Mouse (Mus musculus) embryonic facial prominence, embryonic 10.5 days (tissue): ENCODE measurements around the gene Utrn. TPM values are rescaled to one million over a fixed set of nuclear protein-coding genes. Genes with fewer than 3 reads are reported as not detected.

Experiments
- DNase-seq: peaks from one replicate; pipeline ENCODE4 v3.0.0-alpha.2; 2017; ENCODE audit warnings: low spot score
- H3K27ac ChIP-seq: fragments of 300-500 bp; sonication (generic); replicated peaks from 2 replicates; pipeline ENCODE4 v1.5.1; 2016; ENCODE audit warnings: mild to moderate bottlenecking
- H3K27me3 ChIP-seq: fragments of 300-500 bp; sonication (generic); replicated peaks from 2 replicates; pipeline ENCODE4 v1.6.1; 2016; ENCODE audit warnings: low read depth, mild to moderate bottlenecking; ENCODE audit not compliant: poor library complexity, severe bottlenecking
- H3K36me3 ChIP-seq: fragments of 300-500 bp; sonication (generic); replicated peaks from 2 replicates; pipeline ENCODE4 v1.6.1; 2016; ENCODE audit warnings: mild to moderate bottlenecking, moderate library complexity
- H3K4me1 ChIP-seq: fragments of 300-500 bp; sonication (generic); 2 replicates; pipeline ENCODE4 v1.6.1; 2016
- H3K4me3 ChIP-seq: fragments of 300-500 bp; sonication (generic); 2 replicates; pipeline ENCODE4 v1.5.1; 2016; ENCODE audit warnings: mild to moderate bottlenecking, moderate library complexity
- H3K9me3 ChIP-seq: fragments of 300-500 bp; sonication (generic); 2 replicates; pipeline ENCODE4 v1.6.1; 2016; ENCODE audit warnings: mild to moderate bottlenecking
- WGBS: fragments of 180-500 bp; shearing (Covaris S2); methylation state at CpG from one replicate; pipeline ENCODE4 v1.1.7; 2016; 5-methylcytosine and 5-hydroxymethylcytosine counted together
- polyA plus RNA-seq: library from polyadenylated mRNA; unstranded; fragments of >200 nt; fragmentation: Nextera tagmentation; extraction: Ambion mirVana; gene quantifications from 2 replicates; pipeline ENCODE4 v1.2.1, GENCODE M21; 2016

The Utrn gene
- polyA plus RNA-seq, 1 experiment from 2014 or later, result 63.8 TPM

- Histone ChIP-seq H3K9me3 (peaks cover 4% of the 10 kb centered on the region; the same call in 1 of the 2 replicates), H3K27me3 (no peaks in the 10 kb centered on the region), H3K36me3 (no peaks in the 10 kb centered on the region), H3K4me1 (peaks cover 6% of the 10 kb centered on the region), H3K4me3 (no peak overlapping the region), H3K27ac (no peak overlapping the region)
- WGBS, result 83% methylated on average over 2 of the region's 2 CpGs
- no peak for DNase-seq
These were observed 97.7 kb downstream of the Utrn start for GRCm38 (mm10) chr10:12771511-12771910.

GRCm38 (mm10) chr10:12762668-12763067, 106.5 kb downstream of the Utrn start:
- peaks cover 11% of the 10 kb centered on the region for H3K4me1 ChIP-seq
- no peaks in the 10 kb centered on the region for H3K27me3 ChIP-seq
- no peak overlapping the region for H3K27ac ChIP-seq
- no peak for DNase-seq
- H3K4me3 ChIP-seq, result no peak overlapping the region
- H3K9me3 ChIP-seq, result peaks cover 9% of the 10 kb centered on the region; the same call in 1 of the 2 replicates
- peaks cover 3% of the 10 kb centered on the region; the same call in 1 of the 2 replicates for H3K36me3 ChIP-seq
- WGBS, result 61% methylated on average over 3 of the region's 3 CpGs

- Histone ChIP-seq H3K4me3 (no peak overlapping the region), H3K4me1 (peaks cover 11% of the 10 kb centered on the region), H3K9me3 (no peaks in the 10 kb centered on the region), H3K36me3 (no peaks in the 10 kb centered on the region; the same call in 1 of the 2 replicates), H3K27me3 (no peaks in the 10 kb centered on the region), H3K27ac (no peak overlapping the region)
- 64% methylated on average over 6 of the region's 6 CpGs for WGBS
- no peak for DNase-seq
These were observed 110.5 kb downstream of the Utrn start for GRCm38 (mm10) chr10:12758702-12758988.

GRCm38 (mm10) chr10:12757943-12758701, 111.0 kb downstream of the Utrn start:
- no peaks in the 10 kb centered on the region for H3K27me3 ChIP-seq
- no peaks in the 10 kb centered on the region for H3K9me3 ChIP-seq
- no peaks in the 10 kb centered on the region for H3K36me3 ChIP-seq
- no peak overlapping the region for H3K27ac ChIP-seq
- H3K4me1 ChIP-seq, result peaks cover 11% of the 10 kb centered on the region
- no peak overlapping the region for H3K4me3 ChIP-seq
- no peak for DNase-seq
- 62% methylated on average over 5 of the region's 5 CpGs for WGBS

GRCm38 (mm10) chr10:12756692-12757091, 112.5 kb downstream of the Utrn start:
- H3K4me1 ChIP-seq, result peaks cover 11% of the 10 kb centered on the region
- H3K36me3 ChIP-seq, result no peaks in the 10 kb centered on the region
- no peak for DNase-seq
- no peak overlapping the region for H3K4me3 ChIP-seq
- 95% methylated on average over 4 of the region's 4 CpGs for WGBS
- no peaks in the 10 kb centered on the region for H3K9me3 ChIP-seq
- H3K27me3 ChIP-seq, result no peaks in the 10 kb centered on the region
- no peak overlapping the region for H3K27ac ChIP-seq

- Histone ChIP-seq H3K4me3 (no peak overlapping the region), H3K36me3 (peaks cover 6% of the 10 kb centered on the region; the same call in 1 of the 2 replicates), H3K27ac (no peak overlapping the region), H3K27me3 (no peaks in the 10 kb centered on the region), H3K4me1 (peaks cover 11% of the 10 kb centered on the region), H3K9me3 (no peaks in the 10 kb centered on the region)
- WGBS, result 94% methylated on average over 2 of the region's 2 CpGs
- no peak for DNase-seq
These were observed 114.3 kb downstream of the Utrn start for GRCm38 (mm10) chr10:12754911-12755310.

- Histone ChIP-seq H3K9me3 (no peaks in the 10 kb centered on the region), H3K27me3 (no peaks in the 10 kb centered on the region), H3K27ac (no peak overlapping the region), H3K4me1 (peaks cover 8% of the 10 kb centered on the region), H3K36me3 (peaks cover 14% of the 10 kb centered on the region), H3K4me3 (no peak overlapping the region)
- WGBS, result 88% methylated on average over 6 of the region's 6 CpGs
- no peak for DNase-seq
These were observed 115.0 kb downstream of the Utrn start for GRCm38 (mm10) chr10:12754166-12754565.

GRCm38 (mm10) chr10:12743717-12744116, 125.4 kb downstream of the Utrn start:
- 91% methylated on average over 9 of the region's 9 CpGs for WGBS
- no peaks in the 10 kb centered on the region for H3K4me1 ChIP-seq
- DNase-seq, result no peak
- H3K9me3 ChIP-seq, result no peaks in the 10 kb centered on the region
- H3K27me3 ChIP-seq, result no peaks in the 10 kb centered on the region
- H3K4me3 ChIP-seq, result no peak overlapping the region
- H3K36me3 ChIP-seq, result peaks cover 29% of the 10 kb centered on the region
- H3K27ac ChIP-seq, result no peak overlapping the region

- H3K9me3 ChIP-seq, result 0 out of 2 replicates have a peak, but pooled peaks cover 5% of the 10 kb centered on the region
- WGBS, result 92% methylated on average over 13 of the region's 13 CpGs
- no peak for DNase-seq
These were observed 129.7 kb downstream of the Utrn start for GRCm38 (mm10) chr10:12739302-12739987.

GRCm38 (mm10) chr10:12737926-12738325, 131.2 kb downstream of the Utrn start:
- 85% methylated on average over 9 of the region's 9 CpGs for WGBS
- peaks cover 60% of the 10 kb centered on the region for H3K36me3 ChIP-seq
- H3K27ac ChIP-seq, result no peak overlapping the region
- H3K4me3 ChIP-seq, result no peak overlapping the region
- no peak for DNase-seq
- H3K4me1 ChIP-seq, result peaks cover 5% of the 10 kb centered on the region; the same call in 1 of the 2 replicates
- no peaks in the 10 kb centered on the region for H3K27me3 ChIP-seq
- 0 out of 2 replicates have a peak, but pooled peaks cover 5% of the 10 kb centered on the region for H3K9me3 ChIP-seq

More at GRCm38 (mm10) chr10:12739302-12739987, 129.7 kb downstream of the Utrn start:
- Histone ChIP-seq H3K4me3 (no peak overlapping the region), H3K36me3 (peaks cover 50% of the 10 kb centered on the region), H3K4me1 (peaks cover 5% of the 10 kb centered on the region; the same call in 1 of the 2 replicates), H3K27me3 (no peaks in the 10 kb centered on the region), H3K27ac (no peak overlapping the region)

- Histone ChIP-seq H3K9me3 (0 out of 2 replicates have a peak, but pooled peaks cover 5% of the 10 kb centered on the region), H3K27ac (no peak overlapping the region; the same call in 1 of the 2 replicates), H3K4me1 (peaks cover 5% of the 10 kb centered on the region; the same call in 1 of the 2 replicates), H3K27me3 (no peaks in the 10 kb centered on the region), H3K4me3 (no peak overlapping the region), H3K36me3 (peaks cover 59% of the 10 kb centered on the region)
- DNase-seq, result no peak
- 68% methylated on average over 18 of the region's 18 CpGs for WGBS
These were observed 132.0 kb downstream of the Utrn start for GRCm38 (mm10) chr10:12736861-12737835.

GRCm38 (mm10) chr10:12735695-12736094, 133.5 kb downstream of the Utrn start:
- 0 out of 2 replicates have a peak, but pooled peaks cover 5% of the 10 kb centered on the region for H3K9me3 ChIP-seq
- H3K4me3 ChIP-seq, result no peak overlapping the region
- peaks cover 6% of the 10 kb centered on the region; the same call in 1 of the 2 replicates for H3K4me1 ChIP-seq
- no peak for DNase-seq
- H3K27ac ChIP-seq, result no peak overlapping the region
- H3K27me3 ChIP-seq, result no peaks in the 10 kb centered on the region
- peaks cover 61% of the 10 kb centered on the region for H3K36me3 ChIP-seq
- WGBS, result 89% methylated on average over 1 of the region's 1 CpGs
